Mouse (Mus musculus): ENCODE data around the gene Gpr27. TPM values are rescaled to one million over a fixed set of nuclear protein-coding genes. Genes with fewer than 3 reads are reported as not detected.

Gene Gpr27
- total RNA-seq, 4 experiments from 2014 or later = 39.7 to 52.1 (median 46.9) TPM

- no peak for DNase-seq (ENCODE audit: low spot score in 2 of 2)
Measured at GRCm38 (mm10) chr6:99677325-99677724, 15.2 kb upstream of the Gpr27 start.

- no peak for DNase-seq (ENCODE audit: low spot score in 2 of 2)
Measured at GRCm38 (mm10) chr6:99678108-99678507, 14.4 kb upstream of the Gpr27 start.

- no peak for DNase-seq (ENCODE audit: low spot score in 2 of 2)
Measured at GRCm38 (mm10) chr6:99683974-99684373, 8.5 kb upstream of the Gpr27 start.

- no peak for DNase-seq (ENCODE audit: low spot score in 2 of 2)
Measured at GRCm38 (mm10) chr6:99684899-99685298, 7.6 kb upstream of the Gpr27 start.

GRCm38 (mm10) chr6:99688513-99688912, 4.0 kb upstream of the Gpr27 start:
- no peak for DNase-seq (ENCODE audit: low spot score in 2 of 2)

- DNase-seq (ENCODE audit: low spot score in 2 of 2) = no peak
Measured at GRCm38 (mm10) chr6:99691666-99692205, 743 bp upstream of the Gpr27 start.

- no peak for DNase-seq (ENCODE audit: low spot score in 2 of 2)
Measured at GRCm38 (mm10) chr6:99692916-99693841, 700 bp downstream of the Gpr27 start.

- no peak for DNase-seq (ENCODE audit: low spot score in 2 of 2)
Measured at GRCm38 (mm10) chr6:99700484-99700883, 8.0 kb downstream of the Gpr27 start.

GRCm38 (mm10) chr6:99711576-99712101, 19.2 kb downstream of the Gpr27 start:
- DNase-seq (ENCODE audit: low spot score in 2 of 2) = no peak

- DNase-seq (ENCODE audit: low spot score in 2 of 2) = no peak
Measured at GRCm38 (mm10) chr6:99713256-99713655, 20.8 kb downstream of the Gpr27 start.

GRCm38 (mm10) chr6:99715191-99715590, 22.7 kb downstream of the Gpr27 start:
- DNase-seq (ENCODE audit: low spot score in 2 of 2) = no peak

GRCm38 (mm10) chr6:99715913-99716312, 23.4 kb downstream of the Gpr27 start:
- DNase-seq (ENCODE audit: low spot score in 2 of 2) = no peak

- no peak for DNase-seq (ENCODE audit: low spot score in 2 of 2)
Measured at GRCm38 (mm10) chr6:99721032-99721431, 28.6 kb downstream of the Gpr27 start.

- DNase-seq (ENCODE audit: low spot score in 2 of 2) = no peak
Measured at GRCm38 (mm10) chr6:99722390-99722789, 29.9 kb downstream of the Gpr27 start.

GRCm38 (mm10) chr6:99725971-99726561, 33.6 kb downstream of the Gpr27 start, which contains the start of gene Prok2:
TSS of gene Prok2 (minus strand) at chr6:99726392.
- no peak for DNase-seq (ENCODE audit: low spot score in 2 of 2)

- DNase-seq (ENCODE audit: low spot score in 2 of 2) = no peak
Measured at GRCm38 (mm10) chr6:99726576-99727303, 34.3 kb downstream of the Gpr27 start.

- no peak for DNase-seq (ENCODE audit: low spot score in 2 of 2)
Measured at GRCm38 (mm10) chr6:99729853-99730252, 37.4 kb downstream of the Gpr27 start.

- DNase-seq (ENCODE audit: low spot score in 2 of 2) = no peak
Measured at GRCm38 (mm10) chr6:99731926-99732325, 39.4 kb downstream of the Gpr27 start.

GRCm38 (mm10) chr6:99732673-99733072, 40.2 kb downstream of the Gpr27 start:
- DNase-seq (ENCODE audit: low spot score in 2 of 2) = no peak

GRCm38 (mm10) chr6:99734666-99735065, 42.2 kb downstream of the Gpr27 start:
- no peak for DNase-seq (ENCODE audit: low spot score in 2 of 2)

GRCm38 (mm10) chr6:99742866-99743265, 50.4 kb downstream of the Gpr27 start:
- peak in 1 of 2 experiments; percentile 17 for DNase-seq (ENCODE audit: low spot score in 2 of 2)
